ENCODE assay signal across 27 mouse cellular contexts in the genomic region with DNA sequence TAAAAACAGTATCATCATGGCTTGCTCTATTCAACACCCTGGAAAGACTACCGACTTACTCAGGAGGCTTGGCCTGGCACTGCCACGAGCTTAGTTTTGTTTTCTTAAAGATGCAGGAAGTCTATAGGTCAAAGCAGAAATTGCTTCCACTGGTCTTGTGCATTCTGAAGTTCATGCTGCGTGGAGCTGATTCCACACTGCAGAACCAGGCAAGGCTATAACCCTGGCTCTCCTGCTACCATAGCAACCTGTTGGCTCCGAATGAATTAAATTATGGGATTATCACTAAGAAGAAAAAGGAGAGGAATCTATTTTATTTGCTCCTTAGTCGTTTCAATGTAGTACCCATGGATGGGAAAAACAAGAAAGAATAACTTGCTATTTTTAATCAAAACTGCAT. TPM values are rescaled to one million over a fixed set of nuclear protein-coding genes. Genes with fewer than 3 reads are reported as not detected.
"Had no signal": no experiment of that assay in that cellular context is flagged by ENCODE, and none has a peak within 500 bp of the region (broad histone marks: within the 10 kb centered on the region; RNA-seq: fewer than 3 reads in every experiment).

No protein-coding gene starts in this region.

- H3K4me2 ChIP-seq: heart, embryonic 11.5 days; heart, embryonic 13.5 days; heart, embryonic 15.5 days; hindbrain, embryonic 13.5 days; hindbrain, embryonic 15.5 days; kidney, embryonic 15.5 days; limb, embryonic 13.5 days; limb, embryonic 15.5 days had no signal

- H3K4me1 ChIP-seq: heart, embryonic 13.5 days; heart, embryonic 15.5 days; hindbrain, embryonic 13.5 days; hindbrain, embryonic 15.5 days; kidney, embryonic 15.5 days; limb, embryonic 13.5 days; limb, embryonic 15.5 days had no signal

- DNase-seq: gastrocnemius, postnatal 14 days; gastrocnemius, postnatal 36 days; heart, adult 11 months; heart, adult 2 months; heart, postnatal 14 days; heart, postnatal 36 days; kidney, adult 11 months; kidney, adult 2 months; kidney, adult 9 months; kidney, postnatal 14 days; kidney, postnatal 36 days; layer of hippocampus, adult 9-11 months; layer of hippocampus, postnatal 36 days; left cerebral cortex, postnatal 4 days had no signal

- ATAC-seq: hindbrain, postnatal 0 days; intestine, embryonic 16.5 days had no signal

- H3K9me3 ChIP-seq: heart, embryonic 13.5 days; heart, embryonic 15.5 days; hindbrain, embryonic 13.5 days; hindbrain, embryonic 15.5 days; kidney, embryonic 15.5 days; limb, embryonic 13.5 days; limb, embryonic 15.5 days had no signal

- H3K36me3 ChIP-seq: heart, embryonic 13.5 days; heart, embryonic 15.5 days; hindbrain, embryonic 13.5 days; hindbrain, embryonic 15.5 days; kidney, embryonic 15.5 days; limb, embryonic 13.5 days; limb, embryonic 15.5 days had no signal

- H3K4me3 ChIP-seq: heart, adult 2 months; heart, embryonic 13.5 days; heart, embryonic 15.5 days; hindbrain, embryonic 13.5 days; hindbrain, embryonic 15.5 days; kidney, embryonic 15.5 days; limb, embryonic 13.5 days; limb, embryonic 15.5 days had no signal

- H3K9ac ChIP-seq: heart, embryonic 13.5 days; heart, embryonic 15.5 days; hindbrain, embryonic 13.5 days; hindbrain, embryonic 15.5 days; kidney, embryonic 15.5 days; limb, embryonic 13.5 days; limb, embryonic 15.5 days had no signal

- H3K27me3 ChIP-seq: heart, embryonic 13.5 days; heart, embryonic 15.5 days; hindbrain, embryonic 13.5 days; hindbrain, embryonic 15.5 days; kidney, embryonic 15.5 days; limb, embryonic 13.5 days; limb, embryonic 15.5 days had no signal

- H3K27ac ChIP-seq: heart, adult 2 months; heart, embryonic 13.5 days; heart, embryonic 15.5 days; hindbrain, embryonic 13.5 days; hindbrain, embryonic 15.5 days; hindbrain, postnatal 0 days; kidney, embryonic 15.5 days; kidney, postnatal 0 days; limb, embryonic 13.5 days; limb, embryonic 15.5 days had no signal

RNA-seq across cellular contexts. Expression of a gene that starts 10.9 kb away (rescaled TPM):
- polyA plus RNA-seq: heart, adult 2 months; limb, embryonic 11.5 days; liver, adult 2 months had no signal
